In genomic region chr7:140062307-140062706, GRCm38 (mm10) we compare ENCODE assay signal across 10 mouse cellular contexts. TPM values are rescaled to one million over a fixed set of nuclear protein-coding genes. Genes with fewer than 3 reads are reported as not detected.
A peak's percentile ranks its signal among the peaks of the same experiment; 100 is the strongest.
DNase-seq lines count a peak whose midpoint lies in the region; ATAC-seq and TF ChIP-seq lines count a peak whose summit lies in the region.
"Had no signal": no experiment of that assay in that cellular context is flagged by ENCODE, and none has a peak within 500 bp of the region (broad histone marks: within the 10 kb centered on the region; RNA-seq: fewer than 3 reads in every experiment).

No protein-coding gene starts in this region.

- H3K9ac ChIP-seq in kidney, postnatal 0 days (ENCODE audit: low read depth, low read length), result no peak overlapping the region
- no peak overlapping the region for H3K9ac ChIP-seq in neural tube, embryonic 11.5 days (ENCODE audit: low read length)
- H3K9ac ChIP-seq: lung, embryonic 15.5 days had no signal

- H3K27me3 ChIP-seq in kidney, postnatal 0 days (ENCODE audit: insufficient read depth, low read length), result peaks cover 46% of the 10 kb centered on the region
- 0 out of 2 replicates have a peak, but pooled peaks cover 5% of the 10 kb centered on the region for H3K27me3 ChIP-seq in neural tube, embryonic 11.5 days (ENCODE audit: control insufficient read depth, insufficient read depth, low read length)

- H3K4me2 ChIP-seq in kidney, postnatal 0 days (ENCODE audit: low read length), result no peak overlapping the region
- H3K4me2 ChIP-seq in neural tube, embryonic 11.5 days (ENCODE audit: low read depth), result peak overlapping the region; percentile 19; the same call in 1 of the 2 replicates

- H3K36me3 ChIP-seq in kidney, postnatal 0 days (ENCODE audit: insufficient read depth, low read length), result no peaks in the 10 kb centered on the region
- no peaks in the 10 kb centered on the region for H3K36me3 ChIP-seq in neural tube, embryonic 11.5 days (ENCODE audit: control insufficient read depth, insufficient read depth, low read length)
- H3K36me3 ChIP-seq: G1E; lung, embryonic 15.5 days had no signal

- ATAC-seq in kidney, postnatal 0 days (replicated peaks; ENCODE audit: low FRiP score, low read depth), result 0 out of 2 replicates have a peak, but pooled peaks have one; percentile 26
- ATAC-seq in neural tube, embryonic 11.5 days (ENCODE audit: insufficient read depth, low FRiP score, low TSS enrichment), result no peak

- H3K27ac ChIP-seq in gastrocnemius, adult 2 months, result no peak overlapping the region
- no peak overlapping the region for H3K27ac ChIP-seq in kidney, postnatal 0 days
- peak overlapping the region; percentile 77 for H3K27ac ChIP-seq in neural tube, embryonic 11.5 days (ENCODE audit: low read depth, low read length)
- H3K27ac ChIP-seq: lung, embryonic 15.5 days had no signal

- H3K9me3 ChIP-seq in kidney, postnatal 0 days (replicated peaks; ENCODE audit: low read length), result no peaks in the 10 kb centered on the region
- no peaks in the 10 kb centered on the region for H3K9me3 ChIP-seq in neural tube, embryonic 11.5 days (ENCODE audit: control insufficient read depth, low read length)
- H3K9me3 ChIP-seq: G1E; lung, embryonic 15.5 days had no signal

- intact Hi-C loops in gastrocnemius, adult 2 months (cut with DNase I), result loop anchor here (10.0 kb wide), 1 partner anchor 158 kb away; no protein-coding TSS in a partner anchor
- intact Hi-C loops in heart, postnatal 25 days (cut with DNase I), result loop anchor here (2.0 kb wide), 2 partner anchors 94 to 158 kb away; no protein-coding TSS in a partner anchor

- peak; percentile 37 for DNase-seq in gastrocnemius, adult 2 months
- DNase-seq in gastrocnemius, adult 8-10 months (ENCODE audit: low spot score in 2 of 2), result no peak
- DNase-seq in 3134 (ENCODE audit: extremely low read depth, insufficient read length, low spot score), result peak; percentile 29
- peak; percentile 67 for DNase-seq in embryo, embryonic 10.5 days (ENCODE audit: low spot score)
- no peak for DNase-seq in kidney, postnatal 0 days (ENCODE audit: low spot score)
- peak; percentile 77 for DNase-seq in neural tube, embryonic 11.5 days (ENCODE audit: low spot score)
- no peak for DNase-seq in frontal cortex, postnatal 25 days (ENCODE audit: low spot score in 2 of 2)
- DNase-seq in heart, postnatal 25 days (ENCODE audit: low spot score), result no peak

- no peak overlapping the region for H3K4me3 ChIP-seq in gastrocnemius, adult 2 months
- H3K4me3 ChIP-seq in kidney, postnatal 0 days (replicated peaks; ENCODE audit: low read depth, low read length), result no peak overlapping the region
- no peak overlapping the region for H3K4me3 ChIP-seq in neural tube, embryonic 11.5 days (ENCODE audit: low read depth, low read length)

- H3K4me1 ChIP-seq in kidney, postnatal 0 days (replicated peaks; ENCODE audit: insufficient read depth, low read length), result peaks cover 13% of the 10 kb centered on the region
- H3K4me1 ChIP-seq in neural tube, embryonic 11.5 days (ENCODE audit: control insufficient read depth, insufficient read depth, low read length), result peaks cover 40% of the 10 kb centered on the region

- TF ChIP-seq CTCF in gastrocnemius, adult 2 months (IDR thresholded peaks at IDR 0.05), result peak; percentile 35; the same call in 1 of the 2 replicates
- peak; percentile 54; the same call in 1 of the 2 replicates for TF ChIP-seq CTCF in kidney, postnatal 0 days (IDR thresholded peaks at IDR 0.05; ENCODE audit: low read depth)

- 18% methylated on average over 11 of the region's 11 CpGs for WGBS in kidney, postnatal 0 days
- WGBS in neural tube, embryonic 11.5 days, result 9% methylated on average over 11 of the region's 11 CpGs

RNA-seq across cellular contexts. Expression of gene Msx3, which starts 13.4 kb away (rescaled TPM):
- total RNA-seq in gastrocnemius, adult 2 months (2021), result not detected
- total RNA-seq in gastrocnemius, adult 8-10 months (2022), result not detected
- polyA plus RNA-seq in kidney, postnatal 0 days (2015; fragmentation: Nextera tagmentation; extraction: Ambion mirVana), result not detected in 2 replicates
- polyA plus RNA-seq in neural tube, embryonic 11.5 days (2014; fragmentation: Nextera tagmentation; extraction: Ambion mirVana), result 93.7 and 103 TPM in 2 replicates
- not detected for total RNA-seq in heart, postnatal 25 days (2021)
- polyA plus RNA-seq: G1E; lung, embryonic 15.5 days had no signal

RNA-seq across cellular contexts. Expression of gene Caly, which starts 20.0 kb away (rescaled TPM):
- under 1 TPM in 1 of 2 experiments, not detected in 1; 0.20 TPM for total RNA-seq in gastrocnemius, adult 2 months (2021)
- under 1 TPM; 0.29 to 0.78 (median 0.47) TPM for total RNA-seq in gastrocnemius, adult 8-10 months (2022)
- 0.89 and 1.1 TPM in 2 replicates for polyA plus RNA-seq in kidney, postnatal 0 days (2015; fragmentation: Nextera tagmentation; extraction: Ambion mirVana)
- polyA plus RNA-seq in neural tube, embryonic 11.5 days (2014; fragmentation: Nextera tagmentation; extraction: Ambion mirVana), result 9.4 and 11.4 TPM in 2 replicates
- total RNA-seq in heart, postnatal 25 days (2021), result not detected
- total RNA-seq: G1E had no signal
- polyA plus RNA-seq: G1E had no signal

RNA-seq across cellular contexts. Expression of gene Tubgcp2, which starts 25.8 kb away (rescaled TPM):
- total RNA-seq in gastrocnemius, adult 2 months (2021), result 10 to 100 TPM; 19.7 to 23.5 TPM
- 10 to 100 TPM; 19.9 to 22.3 (median 20.9) TPM for total RNA-seq in gastrocnemius, adult 8-10 months (2022)
- 34.4 and 39.5 TPM in 2 replicates for polyA plus RNA-seq in kidney, postnatal 0 days (2015; fragmentation: Nextera tagmentation; extraction: Ambion mirVana)
- 73.9 and 83.4 TPM in 2 replicates for polyA plus RNA-seq in neural tube, embryonic 11.5 days (2014; fragmentation: Nextera tagmentation; extraction: Ambion mirVana)
- 10 to 100 TPM; 25.4 to 27.2 TPM for total RNA-seq in heart, postnatal 25 days (2021)

RNA-seq across cellular contexts. Expression of gene Zfp511, which starts 26.1 kb away (rescaled TPM):
- total RNA-seq in gastrocnemius, adult 2 months (2021), result 1 to 10 TPM; 8.4 to 8.6 TPM
- total RNA-seq in gastrocnemius, adult 8-10 months (2022), result 10 to 100 TPM in 1 of 4 experiments, 1 to 10 TPM in 3; 6.1 to 11.2 (median 8.4) TPM
- 35.0 TPM in 2 replicates for polyA plus RNA-seq in kidney, postnatal 0 days (2015; fragmentation: Nextera tagmentation; extraction: Ambion mirVana)
- 39.6 and 47.7 TPM in 2 replicates for polyA plus RNA-seq in neural tube, embryonic 11.5 days (2014; fragmentation: Nextera tagmentation; extraction: Ambion mirVana)
- 10 to 100 TPM; 10.9 to 11.2 TPM for total RNA-seq in heart, postnatal 25 days (2021)

RNA-seq across cellular contexts. Expression of gene Prap1, which starts 30.9 kb away (rescaled TPM):
- not detected for total RNA-seq in gastrocnemius, adult 2 months (2021)
- total RNA-seq in gastrocnemius, adult 8-10 months (2022), result not detected
- polyA plus RNA-seq in kidney, postnatal 0 days (2015; fragmentation: Nextera tagmentation; extraction: Ambion mirVana), result 3.9 and 6.2 TPM in 2 replicates
- not detected in 2 replicates for polyA plus RNA-seq in neural tube, embryonic 11.5 days (2014; fragmentation: Nextera tagmentation; extraction: Ambion mirVana)
- total RNA-seq in heart, postnatal 25 days (2021), result not detected
- total RNA-seq: G1E had no signal
- polyA plus RNA-seq: G1E; lung, embryonic 15.5 days had no signal

Comparison
In these comparisons a context has a peak if more than half of its experiments do, and no peak if none do; other contexts are left out.
1. DNase-seq: peak in gastrocnemius, adult 2 months (single experiment), 3134 (single experiment), embryo, embryonic 10.5 days (single experiment) and neural tube, embryonic 11.5 days (single experiment); none in gastrocnemius, adult 8-10 months (0 of 2), kidney, postnatal 0 days (single experiment), frontal cortex, postnatal 25 days (0 of 2) and heart, postnatal 25 days (single experiment).